Mouse (Mus musculus): ENCODE results near the gene Usp7.

- TF ChIP-seq CTCF (IDR thresholded peaks at IDR 0.05): no peak
- no peak for TF ChIP-seq EP300 (IDR thresholded peaks at IDR 0.05)
Measured at GRCm38 (mm10) chr16:8691206-8691605, 100.9 kb downstream of the Usp7 start.
